Mouse (Mus musculus) lung, postnatal 0 days (tissue): ENCODE measurements around the gene Ccnl1. TPM values are rescaled to one million over a fixed set of nuclear protein-coding genes. Genes with fewer than 3 reads are reported as not detected.

Experiments used
- ATAC-seq: fragments of 200-750 bp; cut with Nextera tagmentation; 2 replicates; pipeline ENCODE4 v1.8.0; 2017; ENCODE audit warnings: moderate library complexity
- DNase-seq: peaks from one replicate; pipeline ENCODE4 v3.0.0-alpha.2; 2016; ENCODE audit warnings: low spot score
- H3K27ac ChIP-seq: fragments of 300-500 bp; sonication (generic); 2 replicates; pipeline ENCODE4 v1.5.1; 2014; ENCODE audit warnings: antibody characterized with exemption, mild to moderate bottlenecking, low read length, mixed read lengths
- H3K27me3 ChIP-seq: fragments of 300-500 bp; sonication (generic); replicated peaks from 2 replicates; pipeline ENCODE4 v1.6.1; 2014; ENCODE audit warnings: low read length, mixed read lengths; ENCODE audit not compliant: insufficient read depth
- H3K36me3 ChIP-seq: fragments of 300-500 bp; sonication (generic); 2 replicates; pipeline ENCODE4 v1.6.1; 2014; ENCODE audit warnings: low read length, mixed read lengths; ENCODE audit not compliant: insufficient read depth
- H3K4me1 ChIP-seq: fragments of 300-500 bp; sonication (generic); 2 replicates; pipeline ENCODE4 v1.6.1; 2014; ENCODE audit warnings: antibody characterized with exemption, low read depth, low read length, mixed read lengths; ENCODE audit not compliant: insufficient read depth
- H3K4me2 ChIP-seq: fragments of 300-500 bp; sonication (generic); replicated peaks from 2 replicates; pipeline ENCODE4 v1.6.1; 2014; ENCODE audit warnings: low read depth, mild to moderate bottlenecking, low read length, moderate library complexity, mixed read lengths
- H3K4me3 ChIP-seq: fragments of 300-500 bp; sonication (generic); 2 replicates; pipeline ENCODE4 v1.5.1; 2014; ENCODE audit warnings: low read depth, low read length
- H3K9ac ChIP-seq: fragments of 300-500 bp; sonication (generic); replicated peaks from 2 replicates; pipeline ENCODE4 v1.6.1; 2014; ENCODE audit warnings: low read depth, mild to moderate bottlenecking
- H3K9me3 ChIP-seq: fragments of 300-500 bp; sonication (generic); 2 replicates; pipeline ENCODE4 v1.6.1; 2016; ENCODE audit warnings: low read length, mixed read lengths
- CTCF ChIP-seq: IDR thresholded peaks from 2 replicates; pipeline ENCODE4 v1.5.1; 2016; ENCODE audit warnings: antibody characterized with exemption, mild to moderate bottlenecking
- EP300 ChIP-seq: IDR thresholded peaks from 2 replicates; pipeline ENCODE4 v1.6.1; 2016; ENCODE audit warnings: antibody characterized with exemption, mild to moderate bottlenecking, control low read depth
- WGBS: fragments of 180-500 bp; shearing (Covaris S2); extraction: QIAGEN DNeasy Blood & Tissue Kit; methylation state at CpG from one replicate; pipeline ENCODE4 v1.1.7; 2014; 5-methylcytosine and 5-hydroxymethylcytosine counted together
- polyA plus RNA-seq: library from polyadenylated mRNA; unstranded; fragments of >200 nt; fragmentation: Nextera tagmentation; extraction: Ambion mirVana; gene quantifications from 2 replicates; pipeline ENCODE4 v1.2.1, GENCODE M21; 2015

Gene Ccnl1
- polyA plus RNA-seq, 1 experiment from 2014 or later, result 94.5 TPM

DNA sequence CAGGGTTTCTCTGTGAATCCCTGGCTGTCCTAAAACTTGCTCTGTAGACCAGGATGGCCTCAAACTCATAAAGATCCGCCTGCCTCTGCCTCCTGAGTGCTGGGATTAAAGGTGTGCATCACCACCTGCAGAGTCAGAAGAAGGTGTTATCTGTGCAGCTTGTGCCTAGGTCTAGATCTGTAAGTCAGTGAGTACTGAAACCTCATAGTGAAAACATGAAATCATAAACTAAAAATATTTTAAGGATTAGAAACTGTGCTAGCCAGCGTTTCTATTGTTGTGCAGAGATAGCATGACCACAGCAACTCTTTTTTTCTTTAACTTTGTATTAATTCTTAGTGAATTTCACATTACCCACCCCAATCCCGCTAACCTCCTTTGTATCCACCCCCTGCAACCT lies 46.8 kb downstream of the Ccnl1 start:
- ATAC-seq, result no peak
- TF ChIP-seq CTCF (no peak), EP300 (no peak)
- Histone ChIP-seq H3K4me3 (no peak overlapping the region), H3K27me3 (no peaks in the 10 kb centered on the region), H3K4me2 (no peak overlapping the region), H3K36me3 (no peaks in the 10 kb centered on the region), H3K9me3 (no peaks in the 10 kb centered on the region), H3K27ac (no peak overlapping the region), H3K4me1 (no peaks in the 10 kb centered on the region), H3K9ac (no peak overlapping the region)
- DNase-seq, result no peak
- WGBS, result 79% methylated on average over 3 of the region's 3 CpGs

DNA sequence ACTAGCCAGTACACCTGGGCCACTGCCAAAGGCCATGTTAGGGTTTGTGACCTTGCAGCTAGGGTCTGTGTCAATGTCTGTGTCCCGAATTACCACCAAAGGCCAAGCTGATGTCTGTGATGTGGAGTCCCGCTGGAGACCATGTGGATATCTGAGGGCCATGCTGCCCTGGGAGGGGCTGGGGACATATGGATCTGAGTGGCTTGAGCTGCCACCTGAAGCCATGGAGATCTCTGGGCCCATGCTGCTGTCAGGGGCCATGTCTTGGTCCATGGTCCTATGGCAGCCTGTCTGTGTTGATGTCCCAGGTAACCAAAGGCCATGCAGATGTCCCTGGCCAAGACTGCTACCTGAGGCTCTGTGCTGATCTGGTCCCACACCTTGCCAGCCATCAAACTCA lies 48.6 kb downstream of the Ccnl1 start:
- Histone ChIP-seq H3K36me3 (no peaks in the 10 kb centered on the region), H3K4me1 (no peaks in the 10 kb centered on the region), H3K9me3 (no peaks in the 10 kb centered on the region), H3K9ac (no peak overlapping the region), H3K27me3 (no peaks in the 10 kb centered on the region), H3K4me2 (no peak overlapping the region), H3K4me3 (no peak overlapping the region), H3K27ac (no peak overlapping the region)
- WGBS, result 84% methylated on average over 2 of the region's 2 CpGs
- DNase-seq (no peak), ATAC-seq (no peak)
- TF ChIP-seq EP300 (no peak), CTCF (no peak)

DNA sequence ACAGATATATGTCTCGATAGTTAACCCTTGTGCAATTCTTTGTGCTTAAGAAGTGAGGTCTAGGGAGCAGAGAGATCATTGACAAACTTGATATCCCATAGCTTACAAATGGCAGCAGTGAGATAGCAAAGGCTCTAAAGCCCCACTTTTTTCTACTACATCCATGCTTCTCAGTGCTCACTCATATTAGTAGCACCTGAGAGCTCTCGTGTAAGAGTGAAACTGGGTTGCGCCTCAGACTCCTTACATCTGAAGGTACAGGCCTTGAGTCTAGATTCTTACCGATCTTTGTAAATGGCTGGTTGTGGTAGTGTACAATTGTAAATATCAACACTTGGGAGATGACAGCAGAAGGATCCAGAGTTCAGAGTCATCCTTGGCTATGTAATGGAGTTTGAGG lies 50.5 kb downstream of the Ccnl1 start:
- H3K27ac ChIP-seq, result no peak overlapping the region
- no peak overlapping the region for H3K4me3 ChIP-seq
- no peaks in the 10 kb centered on the region for H3K36me3 ChIP-seq
- 93% methylated on average over 4 of the region's 4 CpGs for WGBS
- TF ChIP-seq EP300 (no peak), CTCF (no peak)
- H3K27me3 ChIP-seq, result no peaks in the 10 kb centered on the region
- no peak overlapping the region for H3K4me2 ChIP-seq
- H3K9ac ChIP-seq, result no peak overlapping the region
- H3K9me3 ChIP-seq, result no peaks in the 10 kb centered on the region
- DNase-seq (no peak), ATAC-seq (no peak)
- no peaks in the 10 kb centered on the region for H3K4me1 ChIP-seq

DNA sequence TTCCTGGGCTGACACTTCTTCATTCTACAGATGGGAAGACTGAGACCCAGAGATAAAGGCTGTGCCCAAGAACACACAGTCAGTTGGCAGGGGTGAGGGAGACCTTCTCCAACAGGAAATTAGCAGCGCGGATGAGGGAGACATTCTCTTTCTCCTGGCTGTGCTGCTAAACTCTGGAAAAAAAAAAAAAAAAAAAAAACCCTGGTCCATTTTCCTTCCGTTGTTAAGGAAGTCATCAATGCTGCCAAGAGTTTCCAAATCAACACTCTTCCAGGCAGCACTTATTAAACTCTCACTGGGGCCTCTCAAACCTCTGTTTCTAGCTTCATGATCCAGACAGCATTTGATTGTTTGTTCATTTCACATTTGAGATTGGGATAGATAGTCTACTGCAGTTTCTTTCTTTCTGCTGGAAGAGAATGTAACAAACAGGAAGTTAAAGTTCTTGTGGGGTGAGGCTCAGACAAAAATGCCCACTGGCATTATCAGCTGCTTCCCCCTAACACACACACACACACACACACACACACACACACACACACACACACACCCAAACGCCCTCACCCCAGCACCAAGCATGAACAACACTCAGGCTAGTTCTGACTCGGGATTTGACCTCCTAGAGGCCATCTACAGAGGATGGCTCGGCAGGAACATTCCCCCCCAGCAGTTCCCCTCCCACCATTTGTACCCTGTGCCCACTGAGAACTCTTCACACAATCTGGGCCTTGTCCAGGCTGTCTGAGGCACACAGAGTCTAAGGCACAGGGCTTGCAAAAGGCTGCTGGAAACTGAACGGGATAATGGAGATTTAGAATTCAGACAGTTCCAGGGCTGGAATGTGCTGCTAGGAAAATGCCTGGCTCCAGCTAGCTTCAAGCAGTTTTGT lies 52.5 kb downstream of the Ccnl1 start:
- no peak overlapping the region for H3K4me2 ChIP-seq
- H3K27ac ChIP-seq, result 0 out of 2 replicates have a peak overlapping the region, but pooled peaks have one; percentile 20
- H3K4me3 ChIP-seq, result no peak overlapping the region
- 17% methylated on average over 7 of the region's 7 CpGs for WGBS
- no peak overlapping the region for H3K9ac ChIP-seq
- H3K36me3 ChIP-seq, result no peaks in the 10 kb centered on the region
- peak; percentile 37 for ATAC-seq
- no peak for TF ChIP-seq EP300
- TF ChIP-seq CTCF, result no peak
- DNase-seq, result peak; percentile 53
- H3K27me3 ChIP-seq, result no peaks in the 10 kb centered on the region
- no peaks in the 10 kb centered on the region for H3K9me3 ChIP-seq
- H3K4me1 ChIP-seq, result no peaks in the 10 kb centered on the region

DNA sequence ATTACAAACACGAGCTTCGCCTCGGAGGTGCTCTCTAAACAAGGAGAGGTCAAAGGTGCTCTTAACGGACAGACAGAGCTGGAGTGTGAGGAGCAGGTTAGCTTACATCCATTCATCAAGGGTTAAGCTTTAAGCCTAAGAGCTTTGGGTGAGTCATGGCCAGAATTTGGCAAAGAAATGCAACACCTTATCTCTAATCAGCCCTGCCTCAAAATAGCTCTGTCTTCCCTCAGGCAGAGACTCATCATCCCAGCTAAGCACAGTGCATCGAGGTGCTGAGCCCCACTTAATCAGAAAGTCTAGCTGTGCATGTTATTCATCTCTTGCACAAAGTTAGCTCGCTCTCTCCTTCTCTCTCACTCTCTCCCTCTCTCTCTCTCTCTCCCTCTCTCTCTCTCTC lies 53.3 kb downstream of the Ccnl1 start:
- Histone ChIP-seq H3K36me3 (no peaks in the 10 kb centered on the region), H3K27ac (no peak overlapping the region)
- DNase-seq, result peak; percentile 34

DNA sequence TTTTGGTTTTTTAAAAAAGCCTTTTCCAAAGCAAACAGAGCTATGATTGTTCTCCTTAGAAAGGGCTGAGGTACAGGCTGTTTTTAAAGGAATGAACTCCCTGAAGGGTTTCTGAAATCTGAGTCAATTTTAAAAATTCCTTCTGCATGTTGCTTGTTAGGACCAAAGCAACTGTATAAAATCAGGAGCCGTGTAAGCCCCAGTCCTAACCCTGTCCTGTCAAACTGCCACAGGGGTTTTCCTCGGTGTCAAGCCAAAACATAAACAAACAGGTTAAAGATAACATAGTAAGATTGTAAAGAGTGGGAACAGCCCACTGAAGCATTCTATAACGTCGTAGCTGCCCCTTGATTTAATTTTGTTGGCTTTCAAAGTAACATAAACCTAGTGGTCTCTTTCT lies 53.9 kb downstream of the Ccnl1 start:
- Histone ChIP-seq H3K4me2 (no peak overlapping the region), H3K36me3 (no peaks in the 10 kb centered on the region), H3K9ac (no peak overlapping the region), H3K9me3 (no peaks in the 10 kb centered on the region), H3K27ac (no peak overlapping the region), H3K27me3 (no peaks in the 10 kb centered on the region), H3K4me1 (no peaks in the 10 kb centered on the region), H3K4me3 (no peak overlapping the region)
- no peak for DNase-seq
- WGBS, result 14% methylated on average over 4 of the region's 4 CpGs
- ATAC-seq, result no peak
- TF ChIP-seq EP300 (no peak), CTCF (no peak)

More for the DNA sequence above, 53.3 kb downstream of the Ccnl1 start:
- no peak for ATAC-seq
- Histone ChIP-seq H3K9me3 (no peaks in the 10 kb centered on the region), H3K9ac (no peak overlapping the region), H3K4me1 (no peaks in the 10 kb centered on the region), H3K27me3 (no peaks in the 10 kb centered on the region), H3K4me2 (no peak overlapping the region), H3K4me3 (no peak overlapping the region)
- WGBS, result 23% methylated on average over 6 of the region's 6 CpGs
- TF ChIP-seq CTCF, result no peak
- no peak for TF ChIP-seq EP300
